Mouse (Mus musculus): ENCODE data around the gene Kif16b.

Kif16b gene

DNA sequence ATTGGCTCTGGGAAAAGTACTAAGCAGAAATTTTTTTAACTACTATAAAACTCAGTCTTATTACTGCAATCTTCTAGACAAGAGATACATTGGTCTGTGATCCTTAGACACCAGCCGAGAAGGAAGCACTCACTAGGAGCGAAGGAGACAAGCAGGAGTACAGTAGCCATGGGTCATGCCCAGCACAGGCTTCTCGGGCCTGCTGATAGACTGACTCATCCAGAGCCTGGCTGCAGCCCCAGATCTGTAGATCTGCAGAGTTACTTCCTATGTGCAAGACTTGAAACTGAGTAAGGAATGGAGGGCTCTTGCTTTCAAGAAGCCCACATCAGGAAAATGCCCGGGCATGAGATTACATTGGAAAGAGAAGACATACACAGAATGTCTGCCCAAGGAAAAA, 169.0 kb downstream of the Kif16b start:
- DNase-seq (ENCODE audit: low spot score): no peak

DNA sequence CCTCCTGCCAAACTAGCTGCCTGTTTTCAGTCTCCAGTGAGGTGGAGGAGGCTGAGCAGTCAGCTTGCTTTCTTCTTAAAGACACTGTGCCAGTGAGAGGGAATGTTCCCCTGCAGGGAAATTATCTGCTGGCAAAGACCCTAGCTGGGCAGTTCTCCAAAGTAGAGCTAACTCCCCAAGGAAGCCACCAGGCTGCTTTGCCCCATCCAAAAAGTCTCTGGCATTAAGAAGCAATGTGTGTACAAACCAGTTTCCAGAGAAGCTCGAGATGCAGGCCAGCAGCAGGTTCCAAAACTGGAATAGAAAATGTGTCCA, 169.6 kb downstream of the Kif16b start:
- DNase-seq (ENCODE audit: low spot score): peak; percentile 51

DNA sequence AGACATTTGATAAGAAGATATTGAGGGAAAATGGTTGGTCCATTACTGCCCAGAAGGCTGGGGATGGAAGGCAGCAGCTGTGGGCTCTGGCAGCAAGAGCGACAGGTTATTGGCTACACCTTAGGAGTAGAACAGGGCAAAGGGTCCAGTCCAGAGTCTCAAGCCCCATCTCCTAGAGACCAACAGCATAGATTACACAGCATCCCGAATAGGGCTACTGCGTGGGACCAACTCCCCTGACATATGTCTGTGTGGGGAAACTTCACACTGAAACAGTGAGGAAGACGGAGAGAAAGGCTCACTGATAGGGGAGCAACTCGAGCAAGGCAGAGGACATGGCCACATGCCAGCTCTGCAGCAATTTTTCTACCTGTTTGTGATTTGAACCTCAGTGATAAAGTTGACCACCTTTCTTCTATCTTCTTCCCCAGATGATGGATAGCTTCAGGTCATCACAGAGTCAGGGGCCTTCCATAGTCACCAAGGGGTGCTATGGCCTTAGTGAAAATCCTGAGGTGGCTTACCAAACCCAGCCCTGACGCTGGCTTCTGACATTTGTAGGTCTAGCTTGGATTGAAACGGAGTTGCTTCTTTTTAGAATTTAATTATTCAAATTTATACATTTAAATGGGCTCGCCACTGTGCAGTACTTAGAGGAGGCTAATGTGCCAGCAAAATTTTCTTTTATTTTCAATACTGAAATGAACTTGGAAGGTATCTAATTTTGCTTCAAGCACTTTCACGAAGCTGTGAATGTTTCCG, 170.1 kb downstream of the Kif16b start:
- DNase-seq (ENCODE audit: low spot score): no peak

DNA sequence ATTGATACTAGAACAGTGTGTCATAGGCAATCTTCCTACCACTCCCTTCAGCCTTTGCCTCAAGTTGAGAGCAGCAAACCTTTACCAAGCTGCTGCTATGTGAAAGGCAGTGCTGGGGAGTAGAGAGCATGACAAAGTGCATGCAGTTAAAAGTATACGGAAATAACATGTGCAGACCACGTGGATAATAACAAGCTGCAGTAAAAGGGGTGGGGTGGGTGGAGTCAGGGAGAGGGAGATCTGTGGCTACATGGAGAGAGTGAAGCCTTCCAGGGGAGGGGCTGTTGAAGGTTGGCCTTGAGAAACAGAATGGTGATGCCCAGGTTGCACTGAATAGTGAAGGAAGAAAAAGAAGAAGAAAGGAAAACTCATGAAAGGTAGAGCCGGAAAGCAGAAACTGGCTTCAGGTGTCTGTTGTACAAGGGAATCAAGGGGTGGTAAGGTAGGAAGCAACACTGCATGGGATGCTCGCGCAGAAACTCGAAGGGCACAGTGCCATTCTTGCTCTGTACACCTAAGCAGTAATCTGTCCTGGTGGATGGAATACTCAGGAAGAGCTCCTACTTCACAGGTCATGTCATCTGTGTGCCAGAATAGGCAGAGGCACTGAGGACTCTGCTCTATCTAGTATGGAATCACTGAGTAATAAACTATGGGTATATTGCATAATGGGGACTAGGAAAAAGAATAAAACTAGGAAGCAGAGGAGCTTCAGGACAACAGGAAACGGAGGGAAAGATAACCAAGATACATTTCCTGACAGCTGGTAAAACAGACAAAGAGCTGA, 176.9 kb downstream of the Kif16b start:
- no peak for DNase-seq (ENCODE audit: low spot score)

DNA sequence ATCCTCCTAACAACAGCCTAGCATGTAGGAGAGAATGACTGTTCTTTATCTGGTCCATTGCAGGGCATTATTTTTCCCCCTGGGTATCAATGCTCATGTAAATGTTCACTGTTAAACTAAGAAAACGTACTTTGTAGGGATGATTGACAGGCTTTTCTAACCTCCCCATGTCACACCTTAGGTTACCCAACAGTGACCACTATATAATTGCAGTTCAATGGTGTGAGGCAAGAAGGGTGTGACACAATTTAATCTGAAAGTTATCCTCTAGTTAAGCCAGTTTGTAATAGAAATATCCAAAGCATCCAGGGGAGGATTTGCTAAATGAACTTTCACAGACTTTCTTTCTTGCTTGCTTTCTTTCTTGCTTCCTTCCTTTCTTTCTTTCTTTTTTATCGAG, 181.2 kb downstream of the Kif16b start:
- DNase-seq (ENCODE audit: low spot score): no peak

DNA sequence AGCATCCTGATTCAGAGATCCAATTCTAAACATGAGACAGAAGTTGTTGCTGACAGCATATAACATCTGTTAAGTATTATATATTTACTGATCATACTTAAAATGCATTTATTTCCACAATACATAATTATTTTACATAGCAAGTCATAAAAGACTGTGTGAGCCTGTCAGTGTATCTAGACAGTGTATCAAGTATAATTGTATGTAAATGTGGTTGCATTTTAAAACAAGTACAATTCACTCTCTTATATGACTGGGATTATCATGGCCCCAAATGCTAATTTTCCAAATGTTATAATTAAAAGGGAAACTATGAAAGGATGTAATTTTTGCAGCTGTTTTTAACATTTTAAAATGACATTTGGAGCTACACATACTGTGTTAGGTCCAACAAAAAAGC, 182.3 kb downstream of the Kif16b start:
- DNase-seq (ENCODE audit: low spot score): no peak

DNA sequence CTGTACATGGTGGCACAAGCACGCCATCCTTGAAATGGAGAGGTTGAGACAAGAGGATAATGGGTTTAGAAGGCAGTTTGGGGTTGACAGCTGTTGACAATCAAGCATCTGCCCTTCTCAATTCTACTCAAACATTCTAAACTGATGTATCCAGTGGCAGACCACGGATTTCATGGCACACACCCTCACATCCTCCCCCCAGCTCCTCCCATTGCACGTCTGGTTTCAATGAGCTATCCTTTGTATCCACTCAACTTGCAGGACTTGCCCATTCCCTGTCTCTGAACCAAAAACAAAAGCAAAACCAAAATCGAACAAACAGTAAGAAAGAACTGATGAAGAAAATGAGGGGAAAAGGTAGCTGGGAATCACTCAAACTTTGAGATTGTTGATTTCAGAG, 183.7 kb downstream of the Kif16b start:
- no peak for DNase-seq (ENCODE audit: low spot score)

DNA sequence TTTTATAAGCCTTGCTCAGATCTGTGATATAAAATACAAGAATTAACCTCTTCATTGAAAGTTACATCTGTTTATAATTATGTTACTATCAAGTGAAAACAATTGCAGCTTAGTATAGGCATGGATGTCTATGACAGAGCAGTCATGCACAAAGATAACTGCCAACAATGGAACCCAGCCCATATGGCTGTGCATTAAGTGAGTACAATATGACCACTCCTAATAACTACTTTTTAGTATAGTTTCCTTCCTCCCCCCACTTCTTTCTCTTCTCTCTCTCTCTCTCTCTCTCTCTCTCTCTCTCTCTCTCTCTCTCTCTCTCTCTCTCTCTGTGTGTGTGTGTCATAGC, 185.4 kb downstream of the Kif16b start:
- no peak for DNase-seq (ENCODE audit: low spot score)

DNA sequence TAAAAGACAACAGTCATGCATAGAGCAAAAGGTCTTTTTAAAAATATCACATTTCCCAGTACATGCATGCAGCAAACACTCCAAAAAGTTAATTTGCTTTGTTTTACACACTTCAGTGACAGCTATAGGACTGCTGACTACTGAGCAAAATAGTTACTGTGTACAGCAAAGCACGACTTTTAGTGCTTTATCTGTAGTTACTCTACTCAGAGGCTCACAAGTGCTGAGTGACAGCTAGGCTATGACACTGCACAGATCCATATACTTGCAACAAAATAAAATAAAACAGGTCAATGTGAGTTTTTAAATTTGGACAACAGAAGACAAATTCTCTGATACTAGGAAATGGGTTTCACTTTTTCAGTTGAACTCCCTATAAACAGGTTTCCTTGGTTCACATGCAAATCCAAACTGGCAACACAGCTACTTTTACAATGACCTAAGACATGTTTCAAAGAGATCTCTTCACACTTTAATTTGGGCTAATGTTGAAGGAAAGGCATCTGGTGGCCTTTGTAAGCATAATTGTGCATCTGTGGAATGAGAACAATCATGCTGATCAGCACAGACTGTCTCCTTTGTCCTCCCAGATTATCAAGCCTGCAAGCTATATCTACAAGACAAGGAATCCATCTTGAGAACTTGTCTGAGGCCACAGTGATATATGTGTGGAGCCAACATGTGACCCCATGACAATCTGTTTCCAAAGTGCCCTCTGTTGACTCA, 186.0 kb downstream of the Kif16b start:
- DNase-seq (ENCODE audit: low spot score): no peak

DNA sequence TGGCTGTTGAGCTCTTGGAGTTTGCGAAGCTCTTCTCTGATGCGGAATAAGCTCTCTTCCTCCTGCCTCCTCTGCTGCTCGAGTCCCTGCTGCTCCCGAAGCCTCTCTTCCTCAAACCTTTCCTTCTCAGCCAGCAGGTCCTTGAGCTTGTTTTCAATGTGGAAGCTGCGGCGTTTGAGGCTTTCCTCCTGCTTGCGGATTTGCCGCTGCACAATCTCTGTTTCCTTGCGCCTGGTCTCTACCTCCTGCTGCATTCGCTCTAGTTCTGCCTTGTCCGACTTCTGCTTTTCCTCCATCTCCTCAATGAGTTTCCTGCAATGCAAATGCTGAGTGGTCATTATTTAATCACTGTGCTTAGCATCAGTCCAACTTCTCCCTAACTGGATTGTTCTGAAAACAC, 188.6 kb downstream of the Kif16b start:
- no peak for DNase-seq (ENCODE audit: low spot score)

DNA sequence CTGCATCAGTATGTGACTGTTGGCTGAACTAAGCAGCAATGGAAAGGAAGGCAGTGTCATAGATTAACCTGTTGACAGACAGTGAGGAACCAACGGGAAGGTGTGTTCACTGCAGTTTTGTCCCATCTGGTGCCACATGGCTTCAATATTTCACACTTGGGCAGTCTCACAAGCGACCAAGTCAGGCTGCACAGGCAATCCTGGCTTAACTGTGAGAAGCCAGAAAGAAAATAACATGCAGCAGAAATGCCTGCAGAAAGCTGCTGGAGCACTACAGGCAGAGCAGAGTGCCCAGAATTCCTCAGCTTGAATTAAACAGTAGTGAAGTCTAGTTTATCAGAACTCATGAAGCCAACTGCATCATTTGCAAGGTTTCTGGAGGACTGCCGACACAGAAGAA, 192.0 kb downstream of the Kif16b start:
- no peak for DNase-seq (ENCODE audit: low spot score)

DNA sequence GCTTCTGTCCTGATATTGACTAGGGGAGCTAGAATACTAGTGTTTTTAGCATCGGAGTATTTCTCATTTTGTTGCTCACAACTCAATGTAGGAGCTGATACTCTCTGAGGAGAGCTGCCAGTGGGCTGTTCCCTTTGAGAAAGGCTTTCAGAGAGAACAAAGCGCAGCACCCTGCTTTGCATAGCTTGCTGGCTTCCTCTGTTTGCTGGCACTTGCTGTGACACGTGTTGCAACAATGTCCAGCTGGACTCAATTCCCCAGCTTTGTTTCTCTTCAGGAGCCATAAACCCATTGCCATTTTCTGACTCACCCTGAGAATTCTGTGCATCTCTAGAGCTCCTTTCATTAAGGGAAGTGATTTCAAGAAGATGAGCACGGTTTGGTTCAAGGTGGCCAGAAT, 200.6 kb downstream of the Kif16b start:
- no peak for DNase-seq (ENCODE audit: low spot score)

DNA sequence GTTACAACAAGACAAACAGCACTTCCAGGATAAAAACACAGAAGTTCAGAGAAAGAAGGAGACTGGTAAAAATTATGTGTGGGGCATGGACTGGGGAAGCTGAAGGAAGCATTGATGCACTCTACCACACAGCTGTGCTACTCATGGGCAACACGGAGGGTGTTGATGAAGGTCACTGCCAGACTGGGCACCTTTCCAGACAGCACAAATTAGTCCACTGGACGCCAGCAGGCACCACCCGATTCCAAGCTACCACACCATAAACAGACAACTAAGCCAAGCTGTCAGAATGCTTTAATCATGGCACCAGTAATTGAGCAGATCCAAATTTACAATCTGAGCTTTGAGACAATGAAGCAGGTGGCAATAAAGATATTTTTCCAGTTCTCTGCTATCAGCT, 202.7 kb downstream of the Kif16b start:
- DNase-seq (ENCODE audit: low spot score): no peak

DNA sequence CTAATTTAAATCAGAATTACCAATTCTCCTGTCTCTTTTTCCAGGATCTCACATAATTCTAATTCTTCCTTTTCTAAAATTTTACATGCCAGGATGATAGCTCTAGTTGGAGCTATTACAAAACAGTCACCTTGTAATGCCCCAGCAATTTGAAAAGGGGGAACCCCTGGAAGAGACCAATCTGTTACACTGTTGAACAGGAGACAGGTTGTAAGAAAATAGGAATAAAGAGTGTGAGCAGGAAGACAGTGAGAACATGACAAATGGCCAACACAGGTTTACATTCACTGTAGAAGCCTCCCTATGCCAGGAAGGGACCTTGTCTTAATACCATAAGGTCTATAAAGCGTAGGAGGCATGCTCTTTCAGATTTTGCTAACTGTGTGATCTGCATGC, 206.4 kb downstream of the Kif16b start:
- DNase-seq (ENCODE audit: low spot score): no peak

DNA sequence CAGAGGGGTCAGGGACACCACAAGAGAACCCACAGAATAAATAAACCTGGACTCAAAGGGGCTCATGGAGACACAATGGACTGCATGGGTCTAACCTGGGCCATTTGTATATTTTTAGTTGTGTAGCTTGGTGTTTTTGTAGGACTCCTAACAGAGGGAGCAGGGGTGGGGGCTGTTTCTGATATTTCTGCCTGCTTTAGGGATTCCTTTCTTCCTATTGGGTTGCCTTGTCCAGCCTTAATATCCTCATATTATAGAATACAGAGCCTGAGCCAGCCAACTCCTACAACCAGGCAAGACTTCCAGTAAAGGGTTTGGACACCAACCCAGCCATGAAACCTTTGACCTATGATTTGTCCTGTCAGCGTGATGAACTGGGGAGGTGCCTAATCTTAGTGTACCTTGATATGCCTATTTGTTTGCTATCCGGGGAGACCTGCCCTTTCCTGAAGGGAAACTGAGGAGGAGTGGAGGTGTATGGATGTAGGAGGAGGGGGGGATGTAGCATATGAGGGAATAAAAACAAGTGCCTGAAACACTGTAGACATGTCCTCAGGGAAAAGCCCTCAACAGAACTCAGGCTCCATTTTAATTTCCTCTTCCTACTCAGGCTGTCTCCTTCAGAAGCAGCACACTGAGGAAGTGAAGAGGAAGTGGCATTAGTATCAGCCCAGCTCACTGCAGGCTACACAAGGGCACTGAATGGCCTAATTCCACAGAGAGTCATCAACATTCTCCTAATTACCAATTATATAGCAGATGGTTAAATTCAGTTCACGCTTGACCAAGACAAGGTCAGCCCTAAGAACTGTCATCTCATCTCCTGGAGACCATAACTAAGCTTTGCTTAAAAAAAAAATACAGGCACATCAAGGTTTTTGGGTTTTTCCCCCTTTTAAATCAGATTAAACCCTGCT, 207.1 kb downstream of the Kif16b start:
- no peak for DNase-seq (ENCODE audit: low spot score)

DNA sequence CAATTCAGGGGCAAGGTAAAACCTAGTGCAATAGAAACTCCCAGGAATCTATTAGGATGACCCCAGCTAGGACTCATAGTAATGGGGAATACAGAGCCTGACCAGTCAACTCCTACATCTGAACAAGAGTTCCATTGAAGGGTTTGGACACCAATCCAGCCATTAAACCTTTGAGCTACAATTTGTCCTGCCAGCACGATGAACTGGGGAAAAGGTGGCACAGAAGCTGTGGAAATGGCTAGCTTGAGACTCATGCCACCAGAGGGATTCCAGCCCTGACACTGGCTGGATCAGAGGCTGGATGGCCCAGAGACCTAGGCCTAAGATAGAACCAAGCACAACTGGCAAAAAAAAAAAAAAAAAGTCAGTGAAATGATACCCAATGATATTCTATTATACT, 207.9 kb downstream of the Kif16b start:
- no peak for DNase-seq (ENCODE audit: low spot score)

DNA sequence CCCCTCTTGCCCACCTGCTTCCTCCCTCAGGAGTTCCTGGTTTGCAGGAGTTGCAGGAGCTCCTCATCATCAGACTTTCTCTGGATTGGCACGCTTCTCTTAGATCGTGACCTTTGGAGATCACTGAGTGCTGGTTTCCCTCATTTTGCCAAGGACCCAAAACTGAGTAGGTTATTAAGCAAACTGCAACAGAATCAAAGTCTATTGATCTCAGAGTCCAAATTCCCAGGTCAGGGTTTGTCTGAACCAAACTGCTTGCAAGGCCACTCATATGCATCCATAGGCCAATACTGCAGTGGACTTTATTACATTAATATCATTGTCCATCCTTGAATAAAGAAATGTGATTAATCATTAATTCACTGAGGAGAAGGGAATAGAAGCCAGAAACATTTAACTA, 211.8 kb downstream of the Kif16b start:
- DNase-seq (ENCODE audit: low spot score): no peak

DNA sequence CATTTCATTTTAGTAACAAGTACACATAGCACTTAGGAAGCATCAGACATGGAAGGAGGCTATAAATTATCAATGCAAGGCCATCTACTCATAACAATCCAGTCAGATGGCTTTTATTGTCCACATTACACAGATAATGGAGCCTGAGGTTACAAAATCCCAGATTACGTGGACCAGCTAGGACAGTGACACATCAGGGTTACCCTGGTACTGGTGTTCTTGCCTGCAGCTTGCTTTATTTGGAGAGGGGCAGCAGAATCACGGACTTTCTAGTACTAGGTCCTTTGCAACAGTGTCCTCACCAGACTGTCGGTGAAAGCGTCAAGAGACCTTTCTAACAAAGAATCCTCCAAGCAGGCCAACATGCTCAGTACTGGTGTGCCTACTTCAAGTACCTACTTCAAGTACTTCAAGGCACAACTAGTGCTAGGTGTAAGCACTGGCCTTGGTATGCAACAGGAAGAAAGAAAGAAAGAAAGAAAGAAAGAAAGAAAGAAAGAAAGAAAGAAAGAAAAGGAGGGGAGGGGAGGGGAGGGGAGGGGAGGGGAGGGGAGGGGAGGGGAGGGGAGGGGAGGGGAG, 213.3 kb downstream of the Kif16b start:
- no peak for DNase-seq (ENCODE audit: low spot score)

DNA sequence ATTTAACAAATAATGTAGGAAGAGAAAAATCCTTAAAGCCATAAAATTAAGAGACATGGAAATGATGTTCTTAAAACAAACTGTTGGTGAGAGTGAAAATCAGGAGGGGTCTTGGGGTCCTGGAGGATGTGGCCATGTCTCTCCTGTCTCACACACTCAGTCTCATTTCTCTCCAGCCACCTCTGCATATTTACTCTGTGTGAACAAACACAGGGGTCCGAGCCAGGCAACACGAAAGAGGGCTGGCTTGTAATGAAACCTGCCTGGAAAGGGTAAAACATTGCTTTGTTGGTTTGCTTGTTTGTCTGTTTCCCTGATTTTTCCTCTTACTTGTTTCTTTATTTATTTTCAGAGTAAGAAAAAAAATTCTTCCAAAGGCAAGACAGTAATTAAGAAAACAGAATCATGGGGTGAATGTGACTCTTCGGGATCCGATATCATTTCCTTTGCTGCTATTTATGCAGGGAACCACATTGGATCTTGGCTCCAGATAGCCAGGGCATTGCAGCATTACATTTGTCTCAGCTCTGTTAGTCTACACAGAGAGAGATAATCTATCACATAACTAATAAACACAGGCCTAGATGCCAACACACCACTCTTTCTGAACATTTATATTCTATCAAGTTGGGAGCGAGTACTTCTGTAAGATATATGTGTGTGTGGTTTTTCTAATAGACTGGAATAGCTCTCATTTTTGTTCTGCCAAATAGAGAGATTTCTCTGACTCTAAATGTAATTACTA, 218.2 kb downstream of the Kif16b start:
- no peak for DNase-seq (ENCODE audit: low spot score)

DNA sequence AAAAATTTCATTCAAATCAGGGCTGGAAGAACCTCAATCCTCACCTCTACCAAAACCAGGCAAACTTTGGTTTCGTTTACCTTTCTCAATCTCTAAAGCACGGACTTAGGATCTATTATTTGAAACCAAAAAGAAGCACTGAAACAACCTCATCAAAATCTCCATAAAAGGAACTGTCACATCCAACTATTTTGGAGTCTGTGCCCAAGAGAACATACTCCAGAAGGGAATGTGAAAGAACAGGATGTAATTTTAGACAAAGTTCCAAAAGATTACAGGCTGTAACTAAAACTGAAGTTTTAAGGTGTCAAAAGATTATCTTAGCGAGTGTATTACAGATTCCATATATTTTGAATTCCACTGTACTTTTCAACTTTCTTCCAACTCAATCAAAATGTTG, 232.9 kb downstream of the Kif16b start:
- DNase-seq (ENCODE audit: low spot score): no peak

DNA sequence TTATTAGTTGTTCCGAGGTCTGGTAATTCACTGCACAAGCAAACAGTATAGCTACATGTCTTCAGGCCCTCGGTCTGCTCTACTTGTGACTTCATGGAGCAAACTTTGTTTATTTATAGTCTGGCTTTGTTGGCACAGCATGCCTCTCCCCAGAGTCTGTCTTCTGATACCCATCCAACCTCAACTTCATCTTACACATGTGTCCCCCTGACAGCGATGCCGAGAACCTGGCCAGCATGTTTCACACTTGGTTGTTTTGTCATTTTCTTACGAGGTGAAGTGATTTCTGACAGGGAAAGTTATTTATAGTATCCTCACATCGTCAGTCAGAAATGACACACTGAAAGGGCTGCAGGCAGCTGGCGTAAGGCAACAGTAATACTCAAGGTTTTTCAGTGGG, 249.7 kb downstream of the Kif16b start:
- no peak for DNase-seq (ENCODE audit: low spot score)

Data from testis, postnatal 10 days (tissue).